Mouse (Mus musculus): Measurements from ENCODE around the gene Rmnd5a.

Gene Rmnd5a

GRCm38 (mm10) chr6:71372041-71372720 is 68.3 kb downstream of the Rmnd5a start:
- no peak for DNase-seq (ENCODE audit: low spot score)

GRCm38 (mm10) chr6:71371085-71371605 is 69.3 kb downstream of the Rmnd5a start:
- DNase-seq (ENCODE audit: low spot score) = no peak

- no peak for DNase-seq (ENCODE audit: low spot score)
These were observed 71.0 kb downstream of the Rmnd5a start for GRCm38 (mm10) chr6:71369416-71369815.

GRCm38 (mm10) chr6:71363995-71364394 is 76.4 kb downstream of the Rmnd5a start:
- no peak for DNase-seq (ENCODE audit: low spot score)

GRCm38 (mm10) chr6:71361156-71361670 is 79.2 kb downstream of the Rmnd5a start:
- no peak for DNase-seq (ENCODE audit: low spot score)

- DNase-seq (ENCODE audit: low spot score) = no peak
These were observed 79.7 kb downstream of the Rmnd5a start for GRCm38 (mm10) chr6:71360751-71361150.

- DNase-seq (ENCODE audit: low spot score) = no peak
These were observed 80.2 kb downstream of the Rmnd5a start for GRCm38 (mm10) chr6:71360221-71360620.

- DNase-seq (ENCODE audit: low spot score) = no peak
These were observed 82.9 kb downstream of the Rmnd5a start for GRCm38 (mm10) chr6:71357493-71357892.

- no peak for DNase-seq (ENCODE audit: low spot score)
These were observed 86.7 kb downstream of the Rmnd5a start for GRCm38 (mm10) chr6:71353722-71354121.

GRCm38 (mm10) chr6:71352866-71353427 is 87.5 kb downstream of the Rmnd5a start:
- DNase-seq (ENCODE audit: low spot score) = no peak

- no peak for DNase-seq (ENCODE audit: low spot score)
These were observed 88.2 kb downstream of the Rmnd5a start for GRCm38 (mm10) chr6:71352201-71352600.

- DNase-seq (ENCODE audit: low spot score) = no peak
These were observed 89.2 kb downstream of the Rmnd5a start for GRCm38 (mm10) chr6:71351201-71351600.

GRCm38 (mm10) chr6:71348006-71348405 is 92.4 kb downstream of the Rmnd5a start:
- DNase-seq (ENCODE audit: low spot score) = no peak

- DNase-seq (ENCODE audit: low spot score) = no peak
These were observed 99.3 kb downstream of the Rmnd5a start for GRCm38 (mm10) chr6:71341179-71341578.

GRCm38 (mm10) chr6:71339351-71339750 is 101.1 kb downstream of the Rmnd5a start:
- no peak for DNase-seq (ENCODE audit: low spot score)

GRCm38 (mm10) chr6:71338941-71339340 is 101.5 kb downstream of the Rmnd5a start:
- DNase-seq (ENCODE audit: low spot score) = no peak
